Mouse (Mus musculus) intestine, embryonic 15.5 days (tissue): ENCODE measurements at regions not wholly inside any gene's neighbourhood (a gene's known extent, or its start where the extent isn't known, plus 50 kb on each side); places are given as distances from the start of the nearest gene placed in this dataset.

Experiments
- ATAC-seq: fragments of 200-750 bp; cut with Nextera tagmentation; 2 replicates; pipeline ENCODE4 v1.8.0; 2017; ENCODE audit warnings: moderate TSS enrichment, moderate library complexity
- H3K27ac ChIP-seq: fragments of 300-500 bp; sonication (generic); 2 replicates; pipeline ENCODE4 v1.5.1; 2015; ENCODE audit warnings: mild to moderate bottlenecking, inconsistent platforms
- H3K27me3 ChIP-seq: fragments of 300-500 bp; sonication (generic); replicated peaks from 2 replicates; pipeline ENCODE4 v1.6.1; 2015; ENCODE audit warnings: inconsistent platforms
- H3K36me3 ChIP-seq: fragments of 300-500 bp; sonication (generic); 2 replicates; pipeline ENCODE4 v1.6.1; 2015; ENCODE audit warnings: inconsistent platforms
- H3K4me1 ChIP-seq: fragments of 300-500 bp; sonication (generic); replicated peaks from 2 replicates; pipeline ENCODE4 v1.6.1; 2015; ENCODE audit warnings: inconsistent platforms
- H3K4me2 ChIP-seq: fragments of 300-500 bp; sonication (generic); replicated peaks from 2 replicates; pipeline ENCODE4 v1.6.1; 2015; ENCODE audit warnings: mild to moderate bottlenecking, inconsistent platforms
- H3K4me3 ChIP-seq: fragments of 300-500 bp; sonication (generic); replicated peaks from 2 replicates; pipeline ENCODE4 v1.5.1; 2015; ENCODE audit warnings: inconsistent platforms
- H3K9ac ChIP-seq: fragments of 300-500 bp; sonication (generic); 2 replicates; pipeline ENCODE4 v1.6.1; 2015; ENCODE audit warnings: inconsistent platforms
- H3K9me3 ChIP-seq: fragments of 300-500 bp; sonication (generic); 2 replicates; pipeline ENCODE4 v1.6.1; 2016; ENCODE audit warnings: inconsistent platforms
- WGBS: fragments of 180-500 bp; shearing (Covaris S2); methylation state at CpG from one replicate; pipeline ENCODE4 v1.1.7; 2015; 5-methylcytosine and 5-hydroxymethylcytosine counted together

GRCm38 (mm10) chr16:52980995-52981394 lies 527.1 kb upstream of the Alcam start:
- Histone ChIP-seq H3K9ac (no peak overlapping the region), H3K36me3 (no peaks in the 10 kb centered on the region), H3K27me3 (no peaks in the 10 kb centered on the region), H3K9me3 (no peaks in the 10 kb centered on the region), H3K4me1 (no peaks in the 10 kb centered on the region), H3K4me3 (no peak overlapping the region), H3K27ac (no peak overlapping the region), H3K4me2 (no peak overlapping the region)
- WGBS: 97% methylated on average over 2 of the region's 2 CpGs
- no peak for ATAC-seq

GRCm38 (mm10) chr16:52972811-52973210 lies 518.9 kb upstream of the Alcam start:
- H3K27me3 ChIP-seq: no peaks in the 10 kb centered on the region
- H3K9me3 ChIP-seq: no peaks in the 10 kb centered on the region
- no peaks in the 10 kb centered on the region for H3K36me3 ChIP-seq
- H3K9ac ChIP-seq: no peak overlapping the region
- H3K4me1 ChIP-seq: no peaks in the 10 kb centered on the region
- H3K4me3 ChIP-seq: no peak overlapping the region
- 93% methylated on average over 2 of the region's 2 CpGs for WGBS
- no peak overlapping the region for H3K4me2 ChIP-seq
- ATAC-seq: no peak
- no peak overlapping the region for H3K27ac ChIP-seq

GRCm38 (mm10) chr16:52947679-52948078 lies 493.8 kb upstream of the Alcam start:
- Histone ChIP-seq H3K4me2 (no peak overlapping the region), H3K4me1 (no peaks in the 10 kb centered on the region), H3K27ac (no peak overlapping the region), H3K4me3 (no peak overlapping the region), H3K9me3 (no peaks in the 10 kb centered on the region), H3K36me3 (no peaks in the 10 kb centered on the region), H3K9ac (no peak overlapping the region), H3K27me3 (no peaks in the 10 kb centered on the region)
- ATAC-seq: no peak
- 63% methylated on average over 4 of the region's 4 CpGs for WGBS

GRCm38 (mm10) chr16:52934749-52935148 lies 480.9 kb upstream of the Alcam start:
- Histone ChIP-seq H3K27ac (no peak overlapping the region), H3K36me3 (no peaks in the 10 kb centered on the region), H3K9ac (no peak overlapping the region), H3K9me3 (no peaks in the 10 kb centered on the region), H3K4me2 (no peak overlapping the region), H3K4me3 (no peak overlapping the region), H3K27me3 (no peaks in the 10 kb centered on the region), H3K4me1 (no peaks in the 10 kb centered on the region)
- WGBS: 52% methylated on average over 1 of the region's 1 CpGs
- ATAC-seq: no peak

GRCm38 (mm10) chr16:52931978-52932377 lies 478.1 kb upstream of the Alcam start:
- WGBS: 66% methylated on average over 3 of the region's 3 CpGs
- no peak overlapping the region for H3K4me2 ChIP-seq
- no peak overlapping the region for H3K4me3 ChIP-seq
- no peak overlapping the region for H3K9ac ChIP-seq
- H3K27ac ChIP-seq: no peak overlapping the region
- no peaks in the 10 kb centered on the region for H3K9me3 ChIP-seq
- H3K36me3 ChIP-seq: no peaks in the 10 kb centered on the region
- no peaks in the 10 kb centered on the region for H3K4me1 ChIP-seq
- ATAC-seq: no peak
- no peaks in the 10 kb centered on the region for H3K27me3 ChIP-seq

- Histone ChIP-seq H3K9ac (no peak overlapping the region), H3K9me3 (no peaks in the 10 kb centered on the region), H3K27ac (no peak overlapping the region), H3K36me3 (no peaks in the 10 kb centered on the region), H3K27me3 (no peaks in the 10 kb centered on the region), H3K4me2 (no peak overlapping the region), H3K4me3 (no peak overlapping the region), H3K4me1 (no peaks in the 10 kb centered on the region)
- ATAC-seq: peak; percentile 41; the same call in 1 of the 2 replicates
- 83% methylated on average over 14 of the region's 14 CpGs for WGBS
Observed at GRCm38 (mm10) chr16:52892467-52893255, 438.8 kb upstream of the Alcam start.

GRCm38 (mm10) chr16:52879463-52880114 lies 425.7 kb upstream of the Alcam start:
- WGBS: 64% methylated on average over 4 of the region's 4 CpGs
- H3K9me3 ChIP-seq: no peaks in the 10 kb centered on the region
- no peak overlapping the region for H3K4me3 ChIP-seq
- H3K27ac ChIP-seq: no peak overlapping the region
- no peaks in the 10 kb centered on the region for H3K4me1 ChIP-seq
- H3K36me3 ChIP-seq: no peaks in the 10 kb centered on the region
- no peak overlapping the region for H3K4me2 ChIP-seq
- H3K9ac ChIP-seq: no peak overlapping the region
- no peaks in the 10 kb centered on the region for H3K27me3 ChIP-seq
- ATAC-seq: no peak

GRCm38 (mm10) chr16:52867833-52868232 lies 414.0 kb upstream of the Alcam start:
- Histone ChIP-seq H3K9ac (no peak overlapping the region), H3K27me3 (no peaks in the 10 kb centered on the region), H3K4me2 (no peak overlapping the region), H3K36me3 (no peaks in the 10 kb centered on the region), H3K4me1 (no peaks in the 10 kb centered on the region), H3K27ac (no peak overlapping the region), H3K4me3 (no peak overlapping the region), H3K9me3 (no peaks in the 10 kb centered on the region)
- ATAC-seq: no peak
- WGBS: 79% methylated on average over 6 of the region's 6 CpGs

- H3K9ac ChIP-seq: no peak overlapping the region
- no peak overlapping the region for H3K4me2 ChIP-seq
- H3K4me1 ChIP-seq: no peaks in the 10 kb centered on the region
- no peaks in the 10 kb centered on the region for H3K36me3 ChIP-seq
- H3K27me3 ChIP-seq: no peaks in the 10 kb centered on the region
- 60% methylated on average over 1 of the region's 1 CpGs for WGBS
- H3K4me3 ChIP-seq: no peak overlapping the region
- H3K9me3 ChIP-seq: no peaks in the 10 kb centered on the region
- no peak overlapping the region for H3K27ac ChIP-seq
- ATAC-seq: no peak
Observed at GRCm38 (mm10) chr16:52863554-52863953, 409.7 kb upstream of the Alcam start.

- ATAC-seq: no peak
- H3K4me2 ChIP-seq: no peak overlapping the region
- 76% methylated on average over 6 of the region's 6 CpGs for WGBS
Observed at GRCm38 (mm10) chr16:52861263-52861662, 407.4 kb upstream of the Alcam start.

GRCm38 (mm10) chr16:52858441-52859209 lies 404.8 kb upstream of the Alcam start:
- H3K9me3 ChIP-seq: no peaks in the 10 kb centered on the region
- no peaks in the 10 kb centered on the region for H3K4me1 ChIP-seq
- ATAC-seq: no peak
- H3K4me3 ChIP-seq: no peak overlapping the region
- WGBS: 53% methylated on average over 8 of the region's 8 CpGs
- H3K36me3 ChIP-seq: no peaks in the 10 kb centered on the region
- no peak overlapping the region for H3K27ac ChIP-seq
- H3K27me3 ChIP-seq: no peaks in the 10 kb centered on the region
- no peak overlapping the region for H3K9ac ChIP-seq
- H3K4me2 ChIP-seq: no peak overlapping the region

More at GRCm38 (mm10) chr16:52861263-52861662, 407.4 kb upstream of the Alcam start:
- H3K9ac ChIP-seq: no peak overlapping the region
- H3K27me3 ChIP-seq: no peaks in the 10 kb centered on the region
- H3K9me3 ChIP-seq: no peaks in the 10 kb centered on the region
- no peak overlapping the region for H3K4me3 ChIP-seq
- no peaks in the 10 kb centered on the region for H3K36me3 ChIP-seq
- H3K4me1 ChIP-seq: no peaks in the 10 kb centered on the region
- no peak overlapping the region for H3K27ac ChIP-seq

- Histone ChIP-seq H3K27ac (no peak overlapping the region), H3K4me1 (no peaks in the 10 kb centered on the region), H3K9ac (no peak overlapping the region), H3K4me2 (no peak overlapping the region), H3K36me3 (no peaks in the 10 kb centered on the region), H3K9me3 (no peaks in the 10 kb centered on the region), H3K4me3 (no peak overlapping the region), H3K27me3 (no peaks in the 10 kb centered on the region)
- ATAC-seq: no peak
- WGBS: 84% methylated on average over 2 of the region's 2 CpGs
Observed at GRCm38 (mm10) chr16:52851129-52851528, 397.3 kb upstream of the Alcam start.
